Mouse (Mus musculus) heart, adult 9 months (tissue): Measurements from ENCODE around the gene 3300002I08Rik.
A peak's percentile ranks its signal among the peaks of the same experiment; 100 is the strongest.
"Not testable (repeated sequence)": the region's sequence is repeated elsewhere in the genome, so short reads cannot be mapped to it uniquely, and the experiment has no call there.

Experiments
- DNase-seq, 2 experiments: peaks; one replicate each; pipeline ENCODE4 v3.0.0; 2022; ENCODE audit warnings: low spot score in 2 of 2

The 3300002I08Rik gene

DNA sequence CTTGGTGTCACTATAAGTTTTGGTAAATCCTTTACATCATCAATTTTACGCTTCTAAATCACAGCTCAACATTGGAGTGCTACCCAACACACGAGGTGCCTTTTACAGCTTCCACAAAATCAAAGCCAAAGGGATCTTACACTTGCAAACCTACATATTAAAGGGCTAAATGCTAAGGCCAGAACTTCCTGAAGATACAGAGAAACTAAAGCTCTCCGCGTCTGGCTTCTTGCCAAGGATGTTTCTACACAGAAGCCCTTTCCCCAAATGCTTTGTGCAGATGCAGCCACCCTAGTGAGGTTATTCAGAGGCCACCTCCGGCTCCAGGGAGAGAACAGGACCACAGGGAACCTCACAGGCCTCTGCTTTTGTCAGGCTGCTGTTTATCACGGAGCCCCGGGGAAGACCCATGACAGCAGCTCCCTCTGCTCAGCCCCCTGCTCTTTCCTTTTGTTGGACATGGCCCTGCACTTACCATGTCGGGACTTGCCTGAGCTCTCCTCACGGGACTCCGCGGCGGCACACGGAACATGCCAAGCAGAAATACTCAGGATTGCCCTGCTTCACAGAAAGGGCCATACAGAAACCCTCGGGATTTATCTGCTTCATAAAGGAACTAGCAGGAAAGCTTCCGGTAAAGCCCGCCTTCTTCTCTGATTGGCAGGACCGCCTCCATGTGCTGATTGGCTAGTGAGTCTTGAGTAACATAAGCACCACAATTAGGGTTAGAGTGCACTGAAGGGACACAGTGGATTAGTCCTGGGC lies at the start of gene 3300002I08Rik:
TSS of gene 3300002I08Rik (minus strand) at position 653 of the 765 bp plus-strand sequence.
- peak; percentile 89 to 92 for DNase-seq

DNA sequence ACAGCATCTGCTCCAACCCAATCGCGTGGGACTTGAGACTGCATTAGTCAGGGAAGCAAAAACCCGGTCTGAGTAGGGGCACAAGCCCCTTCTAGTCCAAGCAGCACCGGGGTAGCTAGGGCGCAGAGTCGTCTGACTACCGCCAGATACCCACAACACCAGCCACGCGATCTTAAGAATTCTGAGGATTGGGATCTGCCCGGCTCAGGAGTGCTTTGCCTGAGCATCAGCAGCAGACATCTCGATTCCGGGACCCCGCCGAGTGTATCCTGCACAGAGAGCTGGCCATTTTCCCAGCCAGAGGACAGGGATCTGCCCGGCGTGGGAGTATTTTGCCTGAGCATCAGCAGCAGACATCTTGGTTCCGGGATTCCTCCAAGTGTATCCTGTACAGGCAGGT lies 49.6 kb upstream of the 3300002I08Rik start:
- not testable (repeated sequence) for DNase-seq

DNA sequence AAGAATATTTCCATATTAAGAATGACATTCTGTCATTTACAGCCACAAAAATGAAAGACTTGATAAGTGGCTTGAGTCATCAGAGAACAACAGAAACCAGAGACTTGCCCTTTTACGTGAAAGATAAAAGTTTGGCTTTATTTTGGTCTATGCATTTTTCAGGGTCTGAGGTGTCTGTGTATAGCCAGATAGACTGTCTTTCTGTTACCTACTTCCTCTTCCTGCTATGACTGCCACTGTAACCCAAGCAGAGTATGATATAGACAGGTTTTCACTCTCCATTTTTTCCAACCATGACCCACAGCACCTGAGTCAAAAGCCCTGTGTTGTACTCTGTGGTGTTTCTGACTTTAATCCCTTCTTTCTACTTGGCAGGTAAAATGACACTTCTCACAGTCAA lies 27.6 kb upstream of the 3300002I08Rik start:
- DNase-seq = no peak

DNA sequence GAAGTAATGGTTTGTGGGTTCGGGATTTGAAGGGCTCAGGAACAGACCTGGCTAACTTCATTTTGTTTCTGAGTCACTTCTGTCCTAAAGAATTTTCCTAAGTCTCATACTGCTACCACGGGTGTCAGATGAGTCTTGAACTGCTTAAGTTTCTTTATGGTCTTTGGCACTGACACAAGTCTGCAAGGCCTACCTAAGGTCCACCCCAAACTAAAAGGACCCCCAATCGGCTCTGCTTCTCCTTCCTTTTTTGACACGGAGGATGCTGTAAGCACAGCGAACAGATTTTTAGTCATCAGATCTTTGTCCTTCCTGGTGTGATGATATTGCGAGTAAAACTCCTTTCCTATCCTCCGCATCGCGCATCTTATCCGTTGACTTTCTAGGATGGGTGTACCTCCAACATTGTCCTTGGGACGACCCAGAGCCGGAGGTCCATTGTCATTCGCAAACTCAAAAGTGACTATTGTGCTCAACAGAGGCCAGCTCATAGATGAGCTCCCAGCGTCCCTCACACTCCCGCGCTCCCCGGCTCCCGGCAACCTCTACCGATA lies 23.1 kb upstream of the 3300002I08Rik start:
- not testable (repeated sequence) for DNase-seq

DNA sequence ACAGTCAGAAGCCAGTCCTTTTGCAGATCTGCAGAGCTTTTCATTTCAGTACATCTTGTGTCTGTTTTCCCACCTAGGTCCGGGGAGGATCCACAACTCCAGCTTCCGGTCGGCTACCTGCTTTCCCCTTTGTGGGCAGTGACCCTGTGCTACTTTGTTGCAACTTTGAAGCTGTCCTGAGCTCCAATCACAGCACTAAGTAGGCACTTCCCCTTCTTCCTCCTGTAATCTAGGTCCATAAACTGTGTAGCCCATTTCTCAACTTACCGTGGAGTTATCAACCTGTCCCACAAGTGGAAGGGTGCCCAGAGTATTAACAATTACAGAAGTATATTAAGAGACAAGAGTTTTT lies 289 bp upstream of the 3300002I08Rik start:
- no peak for DNase-seq

DNA sequence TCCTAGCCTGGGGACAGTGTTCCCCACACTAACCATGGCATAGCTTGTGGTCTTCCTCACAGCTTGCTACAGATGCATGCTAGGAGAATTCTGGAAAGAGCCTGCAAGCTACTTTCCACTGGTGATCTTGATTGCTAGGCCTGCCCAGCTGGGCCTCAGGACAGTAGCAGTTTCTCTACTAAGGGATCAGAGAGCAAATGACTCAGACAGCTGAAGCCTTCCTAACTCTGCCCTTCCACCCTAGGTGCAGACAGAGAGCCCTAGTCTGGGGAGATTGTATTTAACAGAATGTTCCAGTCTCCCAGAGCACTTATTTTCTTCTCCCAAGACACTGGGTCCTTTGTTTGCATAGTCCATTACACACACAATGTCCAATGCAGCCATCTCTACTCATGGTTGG lies 5.4 kb downstream of the 3300002I08Rik start:
- not testable (repeated sequence) for DNase-seq

DNA sequence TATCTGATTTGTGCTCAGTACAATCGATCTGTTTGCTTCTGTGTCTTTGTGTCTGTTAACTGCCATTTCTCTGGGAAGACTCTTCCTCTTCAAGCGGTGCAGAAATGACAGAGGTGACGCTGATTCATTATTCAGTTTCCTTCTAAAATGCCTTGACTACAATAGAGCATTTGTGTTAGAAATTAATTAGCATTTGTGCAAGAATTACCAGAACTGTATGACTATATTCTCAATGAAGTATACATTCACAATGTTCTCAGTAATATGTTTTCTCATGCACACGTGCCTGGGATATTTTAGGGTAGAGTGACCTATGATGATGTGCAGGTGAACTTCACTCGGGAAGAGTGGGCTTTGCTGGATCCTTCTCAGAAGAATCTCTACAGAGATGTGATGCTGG lies 39.2 kb downstream of the 3300002I08Rik start, which contains the start of gene Gm10130:
TSS of gene Gm10130 (plus strand) at position 301 of the 400 bp plus-strand sequence.
- no peak for DNase-seq

DNA sequence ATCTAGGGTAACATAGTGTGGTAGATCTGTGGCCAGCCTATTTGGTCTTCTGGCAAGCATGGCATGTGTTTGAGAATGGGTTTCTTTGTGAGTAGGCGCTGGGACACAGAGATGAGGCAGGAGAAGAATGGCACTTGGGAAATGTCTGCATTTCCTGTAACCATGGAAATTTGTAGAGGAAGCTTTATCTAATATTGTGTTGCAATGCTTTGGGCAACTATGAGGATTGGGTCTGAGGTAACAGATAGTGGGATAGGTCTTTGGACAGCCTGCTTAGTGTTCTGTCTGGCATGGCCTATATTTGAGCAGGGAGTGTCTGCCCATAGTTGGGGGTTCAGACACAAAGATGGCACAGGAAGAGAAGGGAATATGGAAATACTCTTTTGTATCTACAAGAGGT lies 43.6 kb downstream of the 3300002I08Rik start:
- no peak for DNase-seq

DNA sequence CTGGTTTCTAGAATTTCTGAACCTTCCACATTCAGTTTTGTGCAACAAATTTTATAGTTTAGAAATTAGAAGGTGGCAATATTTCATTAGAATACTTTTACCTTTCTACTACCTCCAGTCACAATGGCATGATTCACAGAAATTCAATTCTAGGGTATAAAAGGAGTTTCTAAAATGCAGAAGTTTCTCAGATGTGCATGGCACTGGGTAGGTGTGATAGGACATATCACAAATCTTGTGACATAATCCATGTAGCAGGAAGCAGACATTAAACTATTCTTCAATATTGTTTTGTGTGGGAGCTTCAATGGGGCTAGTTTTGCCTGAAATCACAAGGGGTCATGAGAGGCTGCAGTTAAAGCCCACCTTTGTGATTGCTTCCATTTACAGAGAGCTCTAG lies 46.4 kb downstream of the 3300002I08Rik start:
- DNase-seq = no peak

DNA sequence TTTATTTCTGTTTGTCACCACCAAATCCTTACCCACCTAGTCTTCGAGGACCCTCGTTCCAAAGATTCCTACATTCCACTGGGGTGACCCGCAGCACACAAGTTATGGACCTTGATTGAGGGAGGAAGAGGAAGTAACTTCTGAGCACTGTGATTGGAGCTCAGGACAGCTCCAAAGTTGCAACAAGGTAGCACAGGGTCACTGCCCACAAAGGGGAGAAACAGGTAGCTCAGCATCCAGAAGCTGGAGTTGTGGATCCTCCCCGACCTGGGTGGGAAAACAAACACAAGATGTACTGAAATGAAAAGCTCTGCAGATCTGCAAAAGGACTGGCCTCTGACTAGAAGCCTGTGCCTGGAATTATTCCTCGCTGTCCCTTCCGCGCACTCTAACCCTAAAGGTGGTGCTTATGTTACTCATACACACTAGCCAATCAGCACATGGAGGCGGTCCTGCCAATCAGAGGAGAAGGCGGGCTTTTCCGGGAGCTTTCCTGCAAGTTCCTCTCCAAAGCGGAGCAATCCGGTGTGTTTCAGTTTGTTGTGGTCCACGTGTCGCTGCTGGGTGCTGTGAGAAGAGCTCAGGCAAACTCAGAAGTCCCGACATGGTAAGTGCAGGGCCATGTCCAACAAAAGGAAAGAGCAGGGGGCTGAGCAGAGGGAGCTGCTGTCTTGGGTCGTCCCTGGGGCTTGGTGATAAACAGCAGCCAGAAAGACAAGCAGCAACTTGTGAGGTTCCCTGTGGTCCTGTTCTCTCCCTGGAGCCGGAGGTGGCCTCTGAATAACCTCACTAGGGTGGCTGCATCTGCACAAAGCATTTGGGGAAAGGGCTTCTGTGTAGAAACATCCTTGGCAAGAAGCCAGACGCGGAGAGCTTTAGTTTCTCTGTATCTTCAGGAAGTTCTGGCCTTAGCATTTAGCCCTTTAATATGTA lies 51.3 kb downstream of the 3300002I08Rik start:
- DNase-seq = peak; percentile 92 to 94

DNA sequence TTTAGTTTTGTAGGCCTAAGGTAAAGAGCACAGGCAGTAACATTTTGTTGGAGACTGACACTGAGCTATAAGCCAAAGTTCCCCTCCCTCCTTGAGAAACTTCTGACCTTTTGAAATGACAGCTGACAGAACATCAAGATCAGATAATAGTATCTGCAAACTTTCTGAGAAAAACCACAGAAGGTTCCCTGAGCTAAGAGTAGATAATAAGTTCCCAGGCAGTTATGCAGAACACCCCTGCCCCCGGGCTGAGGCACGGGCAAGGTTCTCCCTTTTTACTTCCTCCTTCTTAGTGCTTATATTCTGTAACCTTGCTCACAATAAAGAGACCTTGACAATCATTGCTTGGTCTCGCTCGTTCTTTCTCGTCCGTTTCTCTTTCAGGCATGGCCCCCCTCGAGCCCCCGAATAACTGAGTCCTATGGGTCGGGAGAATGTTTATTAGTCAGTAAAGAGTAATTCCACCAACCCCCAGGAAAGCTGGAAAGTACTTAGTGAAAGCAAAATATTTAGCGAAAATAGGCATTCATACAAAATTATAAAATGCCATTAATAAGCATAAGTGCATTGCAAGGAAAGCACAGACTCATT lies 55.3 kb downstream of the 3300002I08Rik start:
- DNase-seq = no peak

DNA sequence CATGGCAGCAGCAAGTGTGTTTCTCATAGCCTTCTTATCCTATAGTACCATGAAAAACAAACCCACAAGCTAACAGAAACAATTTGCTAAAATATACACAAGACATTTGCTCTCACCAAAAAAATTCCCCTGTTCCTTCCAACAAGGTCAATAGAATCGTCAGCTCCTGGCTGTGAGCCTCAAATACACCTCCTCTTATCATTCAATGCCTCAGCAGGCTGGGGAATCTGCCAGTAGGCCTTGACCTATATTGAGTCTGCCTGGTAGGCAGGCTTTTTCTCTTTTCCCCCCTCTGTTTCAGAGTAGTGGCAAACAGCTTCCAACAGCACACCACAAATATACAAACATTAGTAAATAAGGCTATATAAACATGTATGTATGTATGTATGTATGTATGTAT lies 63.5 kb downstream of the 3300002I08Rik start:
- peak in 1 of 2 experiments; percentile 8 for DNase-seq

DNA sequence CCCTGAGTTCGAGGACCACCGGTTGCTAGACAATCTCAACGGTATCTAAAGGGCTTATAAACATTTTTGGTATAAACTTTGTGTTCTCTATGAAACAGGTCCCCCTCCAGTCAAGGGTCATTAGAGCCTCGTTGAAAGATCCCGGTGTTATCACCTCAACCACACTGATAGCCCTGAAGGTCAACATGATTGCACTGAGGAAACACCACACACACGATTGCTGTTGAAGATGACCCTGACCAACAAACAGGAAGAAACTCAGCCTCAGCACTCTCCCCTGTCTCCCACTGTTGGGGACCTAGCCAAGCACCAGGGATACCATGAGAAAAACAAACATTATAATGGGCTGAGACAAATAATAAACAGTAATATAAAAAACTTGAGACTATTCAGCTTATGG lies 68.9 kb downstream of the 3300002I08Rik start:
- DNase-seq = no peak
